Mouse (Mus musculus) kidney, adult 2 months (tissue): Measurements from ENCODE around the gene Fmn2.

Experiments
- CTCF ChIP-seq: fragments of 200-500 bp; conservative IDR thresholded peaks from 2 replicates; pipeline ENCODE4 v1.5.1; 2011; ENCODE audit warnings: low read depth, mild to moderate bottlenecking, control low read depth, low read length, moderate library complexity, mixed read lengths; ENCODE audit not compliant: insufficient read depth, insufficient read length
- POLR2A ChIP-seq: fragments of 200-500 bp; IDR thresholded peaks from one replicate; pipeline ENCODE4 v1.6.1; 2011; ENCODE audit warnings: low read depth, low read length, control low read depth

- no peak for TF ChIP-seq CTCF
- TF ChIP-seq POLR2A, result no peak
Observed at GRCm38 (mm10) chr1:174597495-174597894, 95.9 kb downstream of the Fmn2 start.
